Mouse (Mus musculus) right cerebral cortex, postnatal 36 days (tissue): ENCODE data around the gene Olfr894.
"Not testable (repeated sequence)": the region's sequence is repeated elsewhere in the genome, so short reads cannot be mapped to it uniquely, and the experiment has no call there.

ENCODE experiments used
- DNase-seq, 2 experiments: peaks; one replicate each; pipeline ENCODE4 v3.0.0; 2022; ENCODE audit warnings: low spot score in 2 of 2, mixed read lengths in 1 of 2

The Olfr894 gene

GRCm38 (mm10) chr9:38217755-38218154, at the start of gene Olfr894:
Olfr894 (plus strand) TSS chr9:38218055.
- DNase-seq = no peak

GRCm38 (mm10) chr9:38168341-38168740, 49.5 kb upstream of the Olfr894 start:
- not testable (repeated sequence) for DNase-seq

GRCm38 (mm10) chr9:38180721-38181120, 37.1 kb upstream of the Olfr894 start, which contains the start of gene Olfr891:
Olfr891 (minus strand) TSS chr9:38180821.
- DNase-seq = no peak

GRCm38 (mm10) chr9:38208065-38208464, 9.8 kb upstream of the Olfr894 start, which contains the start of gene Olfr893:
Olfr893 (plus strand) TSS chr9:38208365.
- DNase-seq = no peak

- no peak for DNase-seq
Observed at GRCm38 (mm10) chr9:38252474-38252873, 34.6 kb downstream of the Olfr894 start, which contains the start of gene Olfr143. Olfr143 (plus strand) TSS chr9:38252774.

- DNase-seq = no peak
Observed at GRCm38 (mm10) chr9:38267551-38267950, 49.7 kb downstream of the Olfr894 start, which contains the start of gene Olfr895. Olfr895 (plus strand) TSS chr9:38267851.
